In genomic region chr15:85576110-85576509, GRCm38 (mm10) we compare ENCODE assay signal across 9 mouse cellular contexts. TPM values are rescaled to one million over a fixed set of nuclear protein-coding genes. Genes with fewer than 3 reads are reported as not detected.
A peak's percentile ranks its signal among the peaks of the same experiment; 100 is the strongest.
DNase-seq lines count a peak whose midpoint lies in the region; ATAC-seq and TF ChIP-seq lines count a peak whose summit lies in the region.
"Had no signal": no experiment of that assay in that cellular context is flagged by ENCODE, and none has a peak within 500 bp of the region (broad histone marks: within the 10 kb centered on the region; RNA-seq: fewer than 3 reads in every experiment).

No protein-coding gene starts in this region.

- no peaks in the 10 kb centered on the region for H3K36me3 ChIP-seq in heart, embryonic 16.5 days (ENCODE audit: control insufficient read depth, insufficient read depth)
- no peaks in the 10 kb centered on the region for H3K36me3 ChIP-seq in hindbrain, embryonic 13.5 days
- no peaks in the 10 kb centered on the region for H3K36me3 ChIP-seq in myocyte (ENCODE audit: control insufficient read depth, insufficient read depth)

- peaks cover 11% of the 10 kb centered on the region for H3K4me1 ChIP-seq in heart, embryonic 16.5 days (ENCODE audit: control insufficient read depth, insufficient read depth, low read length)
- peaks cover 80% of the 10 kb centered on the region for H3K4me1 ChIP-seq in hindbrain, embryonic 13.5 days (replicated peaks)

- no peak for TF ChIP-seq POLR2A in myocyte (IDR thresholded peaks at IDR 0.05; ENCODE audit: insufficient read length, low read depth)

- H3ac ChIP-seq in myocyte (ENCODE audit: control insufficient read depth, insufficient read length) = no peak overlapping the region

- DNase-seq in heart, postnatal 4 days = no peak
- peak; percentile 26 for DNase-seq in brain, adult 2 months (ENCODE audit: low read depth, low spot score)
- no peak for DNase-seq in gastrocnemius, adult 18-20 months (ENCODE audit: low spot score)
- DNase-seq in adipocyte (ENCODE audit: low spot score) = no peak
- no peak for DNase-seq in kidney, postnatal 10 days

- H3K4me2 ChIP-seq in heart, embryonic 16.5 days (ENCODE audit: low read depth, low read length) = peak overlapping the region; percentile 20
- peak overlapping the region; percentile 100 for H3K4me2 ChIP-seq in hindbrain, embryonic 13.5 days
- peak overlapping the region; percentile 77 for H3K4me2 ChIP-seq in myocyte (ENCODE audit: low read depth)

- peaks cover 91% of the 10 kb centered on the region for H3K27me3 ChIP-seq in heart, embryonic 16.5 days (ENCODE audit: control insufficient read depth, insufficient read depth, low read length)
- peaks cover 66% of the 10 kb centered on the region for H3K27me3 ChIP-seq in hindbrain, embryonic 13.5 days
- peaks cover 38% of the 10 kb centered on the region for H3K27me3 ChIP-seq in myocyte (ENCODE audit: control insufficient read depth, insufficient read depth, insufficient read length)

- ATAC-seq in heart, embryonic 16.5 days (replicated peaks; ENCODE audit: extremely low read depth, insufficient read depth, low FRiP score) = no peak
- ATAC-seq in hindbrain, embryonic 13.5 days (ENCODE audit: low FRiP score) = no peak

- 2% methylated on average over 20 of the region's 20 CpGs for WGBS in heart, embryonic 16.5 days
- WGBS in hindbrain, embryonic 13.5 days = under 1% methylated on average over 20 of the region's 20 CpGs

- peak overlapping the region; percentile 3; the same call in 1 of the 2 replicates for H3K4me3 ChIP-seq in heart, embryonic 16.5 days (ENCODE audit: low read length)
- H3K4me3 ChIP-seq in hindbrain, embryonic 13.5 days = peak overlapping the region; percentile 73
- H3K4me3 ChIP-seq in myocyte = peak overlapping the region; percentile 18

- H3K27ac ChIP-seq in heart, embryonic 16.5 days (ENCODE audit: low read length) = no peak overlapping the region
- H3K27ac ChIP-seq in hindbrain, embryonic 13.5 days = peak overlapping the region; percentile 69

- H3K79me2 ChIP-seq in myocyte (ENCODE audit: control insufficient read depth, insufficient read depth) = no peaks in the 10 kb centered on the region

- no peaks in the 10 kb centered on the region for H3K9me3 ChIP-seq in heart, embryonic 16.5 days (replicated peaks; ENCODE audit: control insufficient read depth, low read length)
- H3K9me3 ChIP-seq in hindbrain, embryonic 13.5 days = no peaks in the 10 kb centered on the region

- no peak overlapping the region for H3K9ac ChIP-seq in heart, embryonic 16.5 days (ENCODE audit: low read length)
- H3K9ac ChIP-seq in hindbrain, embryonic 13.5 days = peak overlapping the region; percentile 77

TF ChIP-seq in myocyte, 11 proteins besides CTCF, POLR2A, EP300 and RAD21:
- TF ChIP-seq E2F4 (IDR thresholded peaks at IDR 0.05; ENCODE audit: insufficient read depth) (no peak), MYOD1 (IDR thresholded peaks at IDR 0.05; ENCODE audit: control insufficient read depth in 1 of 3, insufficient read length in 2 of 3, low read depth in 2 of 3) (peak in 2 of 3 experiments; percentile 35 to 50), TCF12 (IDR thresholded peaks at IDR 0.05; ENCODE audit: insufficient read depth, poor library complexity, severe bottlenecking) (peak; percentile 48), MYOG (IDR thresholded peaks at IDR 0.05; ENCODE audit: control insufficient read depth in 1 of 3, insufficient read depth in 1 of 3, insufficient read length in 2 of 3, low read depth in 2 of 3) (peak; percentile 45 to 88 (median 46)), MAX (IDR thresholded peaks at IDR 0.05; ENCODE audit: low read depth) (no peak)

RNA-seq across cellular contexts. Expression of gene Wnt7b, which starts 6.2 kb away (rescaled TPM):
- polyA plus RNA-seq in heart, embryonic 16.5 days (2015; fragmentation: Nextera tagmentation; extraction: Ambion mirVana) = 0.97 and 4.0 TPM in 2 replicates
- under 1 TPM; 0.21 to 0.27 TPM for total RNA-seq in heart, postnatal 4 days (2021)
- polyA plus RNA-seq in hindbrain, embryonic 13.5 days (2015; fragmentation: Nextera tagmentation; extraction: Ambion mirVana) = 40.1 and 47.2 TPM in 2 replicates
- polyA plus RNA-seq in myocyte (2012; fragmentation: generic; extraction: Trizol) = 7.9 TPM
- under 1 TPM in 1 of 2 experiments, not detected in 1; 0.07 TPM for total RNA-seq in gastrocnemius, adult 18-20 months (2021)
- total RNA-seq: CH12.LX had no signal

Comparison
In these comparisons a context has a peak if more than half of its experiments do, and no peak if none do; other contexts are left out.
1. H3K4me2 ChIP-seq: peak in every context shown above with its lines; median percentile 100 in hindbrain, embryonic 13.5 days; 77 in myocyte; 20 in heart, embryonic 16.5 days.
2. H3K4me3 ChIP-seq: peak in every context shown above with its lines; median percentile 73 in hindbrain, embryonic 13.5 days; 18 in myocyte; 3 in heart, embryonic 16.5 days.